Mouse (Mus musculus) stomach, postnatal 0 days (tissue): ENCODE data around the gene Egfl7.

Experiments
- CTCF ChIP-seq: IDR thresholded peaks from 2 replicates; pipeline ENCODE4 v1.5.1; 2016; ENCODE audit warnings: antibody characterized with exemption, low read depth, mild to moderate bottlenecking, moderate library complexity
- EP300 ChIP-seq: optimal IDR thresholded peaks from 2 replicates; pipeline ENCODE3; 2016; ENCODE audit warnings: antibody characterized with exemption

- TF ChIP-seq CTCF (no peak), EP300 (no peak)
Measured at GRCm38 (mm10) chr2:26535517-26536045, 44.2 kb upstream of the Egfl7 start.
